Mouse (Mus musculus) CH12.LX (cell line): ENCODE measurements around the gene Sgsh. TPM values are rescaled to one million over a fixed set of nuclear protein-coding genes. Genes with fewer than 3 reads are reported as not detected.
A peak's percentile ranks its signal among the peaks of the same experiment; 100 is the strongest.

Source experiments
- DNase-seq: peaks from one replicate; pipeline ENCODE4 v3.0.0-alpha.2; 2013; ENCODE audit errors: extremely low read depth
- H3K27ac ChIP-seq: 2 replicates; pipeline ENCODE4 v1.5.1; 2012; ENCODE audit warnings: low read depth, mild to moderate bottlenecking, control low read depth, moderate library complexity; ENCODE audit not compliant: insufficient read depth
- H3K27me3 ChIP-seq: replicated peaks from 2 replicates; pipeline ENCODE3; 2012; ENCODE audit warnings: inconsistent platforms
- H3K36me3 ChIP-seq, 2 experiments: replicated peaks in 1 of 2; 2 replicates each; pipeline versions ENCODE3 to v1.6.1; 2012; ENCODE audit warnings: inconsistent platforms in 1 of 2, low read length in 1 of 2, mild to moderate bottlenecking in 1 of 2, mixed read lengths in 1 of 2, moderate library complexity in 1 of 2; ENCODE audit not compliant: control insufficient read depth in 1 of 2, insufficient read depth in 1 of 2
- H3K4me1 ChIP-seq, 2 experiments: 2 replicates each; pipeline ENCODE4 v1.6.1; 2012; ENCODE audit warnings: inconsistent platforms in 1 of 2, moderate library complexity in 1 of 2; ENCODE audit not compliant: insufficient read depth in 2 of 2, control insufficient read depth in 1 of 2
- H3K4me2 ChIP-seq: 2 replicates; pipeline ENCODE4 v1.6.1; 2012; ENCODE audit warnings: low read depth, mild to moderate bottlenecking, control low read depth; ENCODE audit not compliant: poor library complexity, insufficient read depth, severe bottlenecking
- H3K4me3 ChIP-seq, 3 experiments: fragments of 150-350 bp in 1 of 3; sonication (generic) in 1 of 3; replicated peaks in 1 of 3; 2 replicates each; pipeline versions ENCODE3 to v1.5.1; 2011 to 2012; ENCODE audit warnings: low read depth in 2 of 3, low read length in 2 of 3, mild to moderate bottlenecking in 2 of 3, moderate library complexity in 2 of 3, control low read depth in 1 of 3, improper control_type of control experiment in 1 of 3, inconsistent platforms in 1 of 3, mixed read lengths in 1 of 3; ENCODE audit not compliant: poor library complexity in 1 of 3
- H3K79me2 ChIP-seq: replicated peaks from 2 replicates; pipeline ENCODE4 v1.6.1; 2012; ENCODE audit warnings: mild to moderate bottlenecking, moderate library complexity; ENCODE audit not compliant: control insufficient read depth, poor library complexity, insufficient read depth, severe bottlenecking; ENCODE audit errors: extremely low read depth
- H3K9ac ChIP-seq: 2 replicates; pipeline ENCODE4 v1.6.1; 2012; ENCODE audit warnings: low read depth, mild to moderate bottlenecking, control low read depth, moderate library complexity; ENCODE audit not compliant: insufficient read depth
- H3K9me3 ChIP-seq: replicated peaks from 2 replicates; pipeline ENCODE3; 2012; ENCODE audit warnings: low read length, inconsistent platforms, mixed read lengths
- BHLHE40 ChIP-seq: IDR thresholded peaks from 2 replicates; pipeline ENCODE4 v1.6.1; 2011; ENCODE audit warnings: mild to moderate bottlenecking, low read depth, low read length, improper control_type of control experiment
- CHD1 ChIP-seq: IDR thresholded peaks from 2 replicates; pipeline ENCODE4 v1.6.1; 2012; ENCODE audit warnings: low read depth, low read length, improper control_type of control experiment, inconsistent platforms
- CHD2 ChIP-seq: IDR thresholded peaks from 2 replicates; pipeline ENCODE4 v1.6.1; 2011; ENCODE audit warnings: low read length, improper control_type of control experiment
- CTCF ChIP-seq, 2 experiments: IDR thresholded peaks in 1 of 2; conservative IDR thresholded peaks in 1 of 2; 2 replicates each; pipeline ENCODE4 v1.5.1; 2011 to 2012; ENCODE audit warnings: low read depth in 2 of 2, low read length in 2 of 2, improper control_type of control experiment in 1 of 2, inconsistent platforms in 1 of 2, mild to moderate bottlenecking in 1 of 2, moderate library complexity in 1 of 2
- E2F4 ChIP-seq: IDR thresholded peaks from 2 replicates; pipeline ENCODE4 v1.6.1; 2011; ENCODE audit warnings: low read depth, low read length, improper control_type of control experiment; ENCODE audit not compliant: insufficient replicate concordance
- ELF1 ChIP-seq: IDR thresholded peaks from 2 replicates; pipeline ENCODE4 v1.6.1; 2014; ENCODE audit warnings: low read depth, mild to moderate bottlenecking, inconsistent platforms, low read length, improper control_type of control experiment
- HCFC1 ChIP-seq: IDR thresholded peaks from 2 replicates; pipeline ENCODE4 v1.6.1; 2012; ENCODE audit warnings: low read depth, mild to moderate bottlenecking, inconsistent platforms, low read length, improper control_type of control experiment
- JUN ChIP-seq: IDR thresholded peaks from 2 replicates; pipeline ENCODE4 v1.6.1; 2011; ENCODE audit warnings: low read depth, mild to moderate bottlenecking, low read length, improper control_type of control experiment, moderate library complexity; ENCODE audit not compliant: insufficient read depth
- JUND ChIP-seq: conservative IDR thresholded peaks from 2 replicates; pipeline ENCODE4 v1.6.1; 2011; ENCODE audit warnings: low read depth, low read length, improper control_type of control experiment
- KAT2A ChIP-seq: IDR thresholded peaks from 2 replicates; pipeline ENCODE4 v1.6.1; 2012; ENCODE audit warnings: low read length, improper control_type of control experiment, inconsistent platforms; ENCODE audit not compliant: insufficient replicate concordance
- MAX ChIP-seq: IDR thresholded peaks from 2 replicates; pipeline ENCODE4 v1.6.1; 2011; ENCODE audit warnings: low read length, improper control_type of control experiment
- MAZ ChIP-seq: IDR thresholded peaks from 2 replicates; pipeline ENCODE4 v1.6.1; 2012; ENCODE audit warnings: low read depth, mild to moderate bottlenecking, inconsistent platforms, low read length, improper control_type of control experiment, moderate library complexity
- MEF2A ChIP-seq: IDR thresholded peaks from 2 replicates; pipeline ENCODE4 v1.6.1; 2014; ENCODE audit warnings: low read depth, mild to moderate bottlenecking, inconsistent platforms, low read length, improper control_type of control experiment, borderline replicate concordance
- RCOR1 ChIP-seq: conservative IDR thresholded peaks from 2 replicates; pipeline ENCODE4 v1.6.1; 2012; ENCODE audit warnings: low read depth, mild to moderate bottlenecking, inconsistent platforms, low read length, improper control_type of control experiment
- SMC3 ChIP-seq: IDR thresholded peaks from 2 replicates; pipeline ENCODE4 v1.6.1; 2011; ENCODE audit warnings: low read depth, low read length, improper control_type of control experiment
- TCF12 ChIP-seq: IDR thresholded peaks from 2 replicates; pipeline ENCODE4 v1.6.1; 2014; ENCODE audit warnings: low read depth, mild to moderate bottlenecking, inconsistent platforms, low read length, improper control_type of control experiment
- USF1 ChIP-seq: IDR thresholded peaks from 2 replicates; pipeline ENCODE4 v1.6.1; 2014; ENCODE audit warnings: low read depth, mild to moderate bottlenecking, inconsistent platforms, low read length, improper control_type of control experiment
- USF2 ChIP-seq: conservative IDR thresholded peaks from 2 replicates; pipeline ENCODE4 v1.6.1; 2011; ENCODE audit warnings: low read depth, low read length, improper control_type of control experiment
- ZKSCAN1 ChIP-seq: IDR thresholded peaks from 2 replicates; pipeline ENCODE4 v1.6.1; 2012; ENCODE audit warnings: low read depth, inconsistent platforms, low read length, improper control_type of control experiment, borderline replicate concordance
- ZNF384 ChIP-seq: IDR thresholded peaks from 2 replicates; pipeline ENCODE4 v1.6.1; 2012; ENCODE audit warnings: low read depth, low read length, improper control_type of control experiment, inconsistent platforms
- dilution Hi-C: fragments of 300-500 bp; cut with MboI; formaldehyde crosslinking; loops from 2 replicates; pipeline ENCODE4 v1.14.3; 2020; ENCODE audit warnings: low sequenced_read_pairs; ENCODE audit not compliant: extremely low pct_unique_long_range_greater_than_20kb, extremely low pct_ligation_motif_present
- in situ Hi-C: fragments of 300-500 bp; cut with MboI; formaldehyde crosslinking; loops from 3 replicates; pipeline ENCODE4 v1.14.3; 2019; ENCODE audit warnings: low sequenced_read_pairs, low pct_ligation_motif_present, low pct_unique_long_range_greater_than_20kb, mixed read lengths
- polyA plus RNA-seq: library from polyadenylated mRNA; unstranded; fragments of >175 nt; gene quantifications from 2 replicates; pipeline ENCODE4 v1.2.1, GENCODE M21; 2012; ENCODE audit warnings: low read depth; ENCODE audit not compliant: insufficient read length
- total RNA-seq, 2 experiments: library from RNA; depleted of rRNA; stranded (reverse); fragments of 300-350 nt in 1 of 2; fragments of >200 nt in 1 of 2; gene quantifications; 2 replicates each; pipeline ENCODE4 v1.2.3; 2012 to 2014

Gene Sgsh
- total and polyA plus RNA-seq, 3 experiments: 3.2 to 12.2 (median 10.6) TPM

DNA sequence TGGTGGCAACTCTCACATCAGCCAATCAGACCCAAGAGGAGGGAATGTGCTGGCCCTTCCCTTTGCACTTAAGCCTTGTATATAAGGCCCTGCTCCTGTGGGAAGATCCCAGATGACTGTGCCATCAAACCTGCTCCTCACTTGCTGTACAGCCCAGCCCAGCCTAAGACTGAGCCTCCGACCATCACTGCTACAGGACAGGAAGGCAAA lies 47.8 kb downstream of the Sgsh start, which contains the start of gene Card14:
Card14 (plus strand) TSS at position 111 of the 210 bp plus-strand sequence.
- peaks cover 84% of the 10 kb centered on the region for H3K27me3 ChIP-seq
- in situ Hi-C loops: no loop called here
- dilution Hi-C loops: no loop called here
- DNase-seq: no peak
- H3K9me3 ChIP-seq: peaks cover 2% of the 10 kb centered on the region
- H3K4me1 ChIP-seq: peaks cover 0 to 14% of the 10 kb centered on the region in 2 experiments; a peak in 2 of 4 replicates
- H3K79me2 ChIP-seq: no peaks in the 10 kb centered on the region
- H3K36me3 ChIP-seq: no peaks in the 10 kb centered on the region
- H3K4me2 ChIP-seq: no peak within 1 kb of the TSS
- H3K27ac ChIP-seq: no peak within 1 kb of the TSS
- H3K4me3 ChIP-seq: no peak within 1 kb of the TSS
- no peak for TF ChIP-seq MAX
- no peak for TF ChIP-seq ELF1
- no peak for TF ChIP-seq BHLHE40
- TF ChIP-seq E2F4: no peak
- no peak for TF ChIP-seq TCF12
- no peak for TF ChIP-seq JUN
- no peak for TF ChIP-seq USF2
- no peak for TF ChIP-seq MEF2A
- TF ChIP-seq SMC3: no peak
- no peak for TF ChIP-seq ZKSCAN1
- no peak for TF ChIP-seq ZNF384
- TF ChIP-seq KAT2A: no peak
- TF ChIP-seq USF1: no peak
- no peak for TF ChIP-seq HCFC1
- no peak for TF ChIP-seq CHD1
- no peak for TF ChIP-seq RCOR1
- no peak for TF ChIP-seq CHD2
- TF ChIP-seq JUND: no peak
- H3K9ac ChIP-seq: no peak within 1 kb of the TSS

DNA sequence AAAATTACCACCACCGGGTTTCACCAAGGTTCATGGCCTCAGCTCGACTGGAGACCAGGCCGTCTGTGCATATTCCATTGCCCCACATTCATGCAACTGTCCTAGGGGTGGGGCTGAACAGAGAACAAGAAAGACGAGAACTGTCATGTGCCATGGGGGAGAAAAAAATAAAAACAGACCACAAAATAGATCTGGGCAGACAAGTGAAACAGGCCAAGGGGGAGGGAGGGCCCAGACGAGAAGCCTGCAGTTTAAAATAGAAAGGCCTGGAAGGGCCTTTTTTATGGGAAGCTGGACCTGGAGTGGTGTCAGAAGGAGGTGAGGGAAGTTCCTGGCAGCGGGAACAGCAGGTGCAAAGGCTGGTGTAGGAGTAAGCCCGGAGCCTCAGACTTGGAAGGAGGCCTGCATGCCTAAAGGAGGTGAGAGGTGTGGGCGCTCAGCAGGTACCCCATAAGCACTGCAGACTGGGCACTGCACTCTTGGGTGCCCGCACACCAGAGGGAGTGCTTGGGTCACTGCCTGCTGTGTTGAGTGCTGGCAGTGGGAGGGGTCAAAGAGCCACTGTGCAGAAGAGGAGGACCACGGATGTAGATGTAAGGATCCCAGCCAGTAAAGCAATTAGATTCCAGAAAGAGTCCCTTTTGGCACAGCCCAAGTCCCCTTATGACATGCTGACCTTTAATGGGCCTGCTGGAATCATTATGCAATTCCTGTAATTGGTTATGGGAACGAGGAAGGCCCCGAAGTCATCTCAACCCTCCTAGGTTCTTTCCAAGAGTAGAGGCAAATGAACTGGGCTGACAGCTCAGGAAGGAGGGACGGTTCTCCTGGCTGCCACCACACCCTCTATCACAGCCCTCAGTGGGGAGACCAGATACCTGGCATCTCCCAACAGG lies 48.3 kb downstream of the Sgsh start:
- Histone ChIP-seq H3K9me3 (peaks cover 2% of the 10 kb centered on the region), H3K27ac (no peak overlapping the region), H3K79me2 (no peaks in the 10 kb centered on the region), H3K4me1 (peaks cover 0 to 14% of the 10 kb centered on the region in 2 experiments; a peak in 2 of 4 replicates), H3K9ac (no peak overlapping the region), H3K36me3 (no peaks in the 10 kb centered on the region), H3K27me3 (peaks cover 87% of the 10 kb centered on the region), H3K4me2 (no peak overlapping the region), H3K4me3 (no peak overlapping the region)
- TF ChIP-seq MAZ (no peak), CTCF (conservative IDR thresholded peaks at IDR 0.05 in 1 of 2, IDR thresholded peaks at IDR 0.05 in 1 of 2; ENCODE audit: low read depth in 2 of 2, low read length in 2 of 2) (0 out of 4 replicates have a peak, but pooled peaks of 1 of the 2 experiments have one; percentile 11)
- in situ Hi-C loops: no loop called here
- no peak for DNase-seq
- dilution Hi-C loops: no loop called here
